Mouse (Mus musculus) ovary, postnatal 36 days (tissue): Measurements from ENCODE around the gene Dnajc28.
"Not testable (repeated sequence)": the region's sequence is repeated elsewhere in the genome, so short reads cannot be mapped to it uniquely, and the experiment has no call there.

Experiments used
- DNase-seq: peaks from one replicate; pipeline ENCODE4 v3.0.0; 2022; ENCODE audit warnings: low spot score, mixed read lengths

The Dnajc28 gene

DNA sequence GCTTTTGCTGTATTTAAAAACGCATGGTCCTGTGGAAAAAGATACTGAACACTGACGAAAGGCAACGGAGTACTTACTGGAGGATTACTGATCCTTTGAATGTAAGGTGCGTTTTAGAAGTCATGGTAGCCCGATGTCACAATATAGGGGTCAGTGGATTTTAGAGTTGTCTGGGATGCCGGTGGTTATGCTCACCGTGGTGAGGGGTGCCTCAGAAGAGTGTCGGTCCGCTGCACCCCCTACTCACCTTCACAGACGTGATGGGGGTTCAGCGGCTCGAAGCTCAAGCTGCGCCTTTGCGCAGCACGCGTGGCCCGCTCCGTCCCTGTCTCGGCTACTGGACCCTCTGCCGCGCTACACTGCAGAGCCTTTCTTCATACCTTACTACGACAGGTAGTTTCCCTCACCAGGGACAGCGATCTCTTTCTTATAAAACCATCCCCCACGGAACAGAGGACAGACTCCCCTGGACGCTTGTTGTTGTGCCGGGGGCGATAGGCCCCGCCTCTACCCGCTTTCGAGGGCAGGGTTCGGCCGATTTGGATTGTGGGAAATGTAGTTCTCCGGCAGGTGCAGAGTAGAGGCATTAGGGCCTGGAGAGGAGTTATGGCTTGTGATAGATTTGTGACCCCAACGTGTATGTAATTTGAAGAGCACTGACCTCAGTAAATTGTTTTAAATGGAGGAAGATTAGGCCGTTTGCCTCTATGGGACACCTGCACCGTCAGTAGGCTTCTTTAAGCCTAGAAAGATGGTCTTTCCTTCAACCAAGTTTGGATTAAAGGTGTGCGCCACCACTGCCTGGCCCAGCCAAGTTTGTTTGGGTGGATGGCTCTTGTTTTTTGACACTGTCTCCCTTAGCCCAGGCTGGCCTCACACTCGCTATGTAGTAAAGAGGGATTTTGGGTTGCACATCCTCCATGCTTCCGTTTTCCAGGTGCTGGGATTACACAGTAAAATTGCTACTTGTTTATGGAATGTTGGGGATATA lies at the start of gene Dnajc28:
TSS of gene Dnajc28 (minus strand) at position 516 of the 991 bp plus-strand sequence.
- peak; percentile 73 for DNase-seq

DNA sequence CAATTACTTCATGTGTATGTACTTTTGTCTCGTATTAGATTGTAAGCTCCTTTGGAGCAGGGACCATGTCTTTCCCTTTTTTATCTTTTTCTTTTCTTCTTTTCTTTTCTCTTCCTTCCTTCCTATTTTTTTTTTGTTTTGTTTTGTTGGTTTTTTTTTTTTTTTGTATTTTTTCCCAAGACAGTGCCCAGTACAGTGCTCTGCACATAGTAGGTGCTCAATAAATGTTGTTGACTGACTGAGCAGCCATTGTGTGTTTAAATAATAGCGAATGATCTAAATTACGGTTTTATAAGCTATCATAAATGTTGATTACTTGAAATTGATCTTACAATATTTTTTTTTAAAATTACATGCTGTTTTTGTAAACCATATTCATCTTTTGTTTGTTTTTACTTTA lies 45.0 kb upstream of the Dnajc28 start:
- DNase-seq: no peak

DNA sequence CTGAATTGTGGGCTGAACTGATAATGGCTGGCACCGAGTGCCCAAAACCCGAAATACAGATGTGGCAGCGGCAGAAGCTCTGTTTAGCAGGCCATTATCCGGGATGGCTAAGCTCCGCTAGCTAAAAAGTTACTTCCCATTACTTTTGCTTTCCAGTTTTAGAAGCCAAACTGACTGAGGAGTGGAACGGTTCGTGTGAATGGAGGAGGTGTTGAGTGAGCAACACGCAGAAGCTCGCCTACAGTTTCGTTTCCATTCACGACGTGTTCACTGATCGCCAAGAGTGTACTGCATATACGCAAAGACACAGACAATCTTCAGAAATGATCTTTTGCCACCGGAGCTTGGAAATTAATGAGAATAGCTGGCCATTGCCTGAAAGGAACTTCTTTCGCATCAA lies 43.5 kb upstream of the Dnajc28 start:
- no peak for DNase-seq

DNA sequence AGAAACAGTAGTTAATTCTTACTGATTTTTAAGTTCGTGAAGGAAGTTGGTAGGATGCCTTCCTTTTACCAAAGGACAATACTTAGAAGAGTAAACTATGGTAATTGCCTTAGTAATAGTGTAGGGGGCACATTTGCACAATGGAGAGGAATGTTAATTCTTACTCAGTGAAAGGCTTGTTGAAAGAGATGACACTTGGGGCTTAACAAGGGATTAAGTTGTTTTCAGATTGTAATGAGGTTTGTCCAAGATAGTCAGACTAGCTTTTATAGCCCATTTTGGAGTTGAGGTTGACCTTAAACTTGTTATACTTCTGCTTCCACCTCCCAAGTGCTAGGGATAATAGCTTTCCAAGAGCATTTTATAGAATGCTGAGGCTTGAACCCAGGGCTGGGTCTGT lies 42.6 kb upstream of the Dnajc28 start:
- no peak for DNase-seq

DNA sequence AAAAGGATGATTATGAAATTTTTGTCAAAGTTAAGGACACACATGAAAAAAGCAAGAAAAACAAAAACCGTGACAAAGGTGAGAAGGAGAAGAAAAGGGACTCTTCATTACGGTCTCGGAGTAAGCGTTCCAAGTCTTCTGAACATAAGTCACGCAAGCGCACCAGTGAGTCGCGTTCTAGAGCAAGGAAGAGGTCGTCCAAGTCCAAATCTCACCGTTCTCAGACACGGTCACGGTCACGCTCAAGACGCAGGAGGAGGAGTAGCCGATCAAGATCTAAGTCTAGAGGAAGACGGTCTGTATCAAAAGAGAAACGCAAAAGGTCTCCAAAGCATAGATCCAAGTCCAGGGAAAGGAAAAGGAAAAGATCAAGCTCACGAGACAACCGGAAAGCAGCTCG lies 41.0 kb upstream of the Dnajc28 start:
- DNase-seq: no peak

DNA sequence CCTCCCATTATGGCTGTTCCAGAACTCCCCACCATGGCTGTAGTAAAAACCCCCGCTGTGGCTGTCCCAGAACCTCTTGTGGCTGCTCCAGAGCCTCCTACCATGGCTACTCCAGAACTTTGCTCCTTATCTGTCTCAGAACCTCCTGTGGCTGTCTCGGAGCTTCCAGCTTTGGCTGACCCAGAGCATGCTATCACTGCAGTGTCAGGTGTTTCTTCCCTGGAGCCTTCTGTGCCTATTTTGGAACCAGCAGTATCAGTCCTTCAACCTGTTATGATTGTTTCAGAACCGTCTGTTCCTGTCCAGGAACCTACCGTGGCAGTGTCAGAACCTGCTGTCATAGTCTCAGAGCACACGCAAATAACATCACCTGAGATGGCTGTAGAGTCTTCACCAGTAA lies 39.6 kb upstream of the Dnajc28 start:
- DNase-seq: no peak

DNA sequence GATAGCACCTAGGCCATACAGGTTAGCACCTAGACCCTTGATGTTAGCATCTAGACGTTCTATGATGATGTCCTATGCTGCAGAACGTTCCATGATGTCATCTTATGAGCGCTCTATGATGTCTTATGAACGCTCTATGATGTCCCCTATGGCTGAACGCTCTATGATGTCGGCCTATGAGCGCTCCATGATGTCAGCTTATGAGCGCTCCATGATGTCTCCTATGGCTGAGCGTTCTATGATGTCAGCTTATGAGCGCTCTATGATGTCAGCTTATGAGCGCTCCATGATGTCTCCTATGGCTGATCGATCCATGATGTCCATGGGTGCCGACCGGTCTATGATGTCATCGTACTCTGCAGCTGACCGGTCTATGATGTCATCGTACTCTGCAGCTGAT lies 38.5 kb upstream of the Dnajc28 start:
- DNase-seq: no peak

DNA sequence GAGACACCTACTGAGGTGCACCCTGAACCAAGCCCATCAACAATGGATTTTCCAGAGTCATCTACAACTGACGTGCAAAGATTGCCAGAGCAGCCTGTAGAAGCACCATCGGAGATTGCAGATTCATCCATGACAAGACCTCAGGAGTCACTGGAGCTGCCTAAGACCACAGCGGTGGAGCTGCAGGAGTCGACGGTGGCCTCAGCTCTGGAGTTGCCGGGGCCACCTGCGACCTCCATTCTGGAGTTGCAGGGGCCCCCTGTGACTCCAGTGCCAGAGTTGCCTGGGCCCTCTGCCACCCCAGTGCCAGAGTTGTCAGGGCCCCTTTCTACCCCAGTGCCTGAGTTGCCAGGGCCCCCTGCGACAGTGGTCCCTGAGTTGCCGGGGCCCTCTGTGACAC lies 36.5 kb upstream of the Dnajc28 start:
- DNase-seq: no peak

DNA sequence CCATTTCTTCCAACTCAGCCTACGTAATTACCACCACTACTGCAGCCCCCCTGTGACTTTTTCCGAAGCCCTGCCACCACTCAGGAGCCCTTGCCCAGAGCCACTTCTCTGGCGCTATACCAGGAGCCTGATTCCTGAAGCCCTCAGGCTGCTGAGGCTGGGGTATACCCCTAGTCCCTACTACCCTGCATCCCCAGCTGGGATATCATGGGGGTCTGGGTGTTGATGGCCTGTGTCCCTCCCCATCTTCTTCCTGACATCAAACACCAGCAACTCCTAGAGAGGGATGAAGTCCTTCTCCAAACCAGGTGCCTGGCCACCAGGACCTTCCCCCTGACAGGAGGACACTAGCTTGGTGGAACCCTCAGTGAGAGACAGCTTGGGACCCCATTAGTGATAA lies 33.4 kb upstream of the Dnajc28 start:
- no peak for DNase-seq

DNA sequence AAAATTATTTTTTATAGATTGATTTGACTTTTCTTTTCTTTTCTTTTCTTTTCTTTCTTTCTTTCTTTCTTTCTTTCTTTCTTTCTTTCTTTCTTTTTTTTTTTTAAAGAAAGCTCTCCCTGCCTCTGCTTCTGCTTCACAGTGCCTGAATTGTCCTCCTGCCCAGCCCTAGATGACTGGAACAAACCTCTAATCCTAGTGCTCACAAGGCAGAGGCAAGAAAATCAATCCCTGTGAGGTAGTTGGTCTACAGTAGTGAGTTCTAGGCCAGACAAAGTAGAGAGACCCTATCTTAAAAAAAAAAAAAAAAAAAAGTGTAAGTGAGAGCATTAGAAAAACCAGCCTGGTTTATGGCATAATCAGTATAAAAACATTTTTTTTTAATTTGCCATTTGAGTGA lies 31.0 kb upstream of the Dnajc28 start:
- no peak for DNase-seq

DNA sequence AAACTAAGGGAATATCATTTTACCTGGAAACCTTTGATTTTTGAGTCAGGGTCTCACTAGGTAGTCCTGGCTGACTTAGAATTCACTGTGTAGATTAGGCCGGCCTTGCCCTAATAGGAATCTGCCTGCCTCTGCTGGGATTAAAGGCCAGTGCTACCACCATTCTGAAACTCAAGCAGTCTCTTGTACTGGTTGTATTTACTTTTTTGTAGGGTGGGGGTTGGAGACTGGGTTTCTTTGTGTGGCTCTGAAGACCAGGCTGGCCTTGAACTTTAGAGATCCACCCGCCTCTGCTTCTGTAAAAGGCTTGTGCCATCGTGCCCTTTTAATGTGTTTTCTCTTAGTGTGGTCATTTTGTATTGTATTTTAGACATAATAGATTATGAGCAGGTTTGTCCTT lies 30.4 kb upstream of the Dnajc28 start:
- DNase-seq: no peak

DNA sequence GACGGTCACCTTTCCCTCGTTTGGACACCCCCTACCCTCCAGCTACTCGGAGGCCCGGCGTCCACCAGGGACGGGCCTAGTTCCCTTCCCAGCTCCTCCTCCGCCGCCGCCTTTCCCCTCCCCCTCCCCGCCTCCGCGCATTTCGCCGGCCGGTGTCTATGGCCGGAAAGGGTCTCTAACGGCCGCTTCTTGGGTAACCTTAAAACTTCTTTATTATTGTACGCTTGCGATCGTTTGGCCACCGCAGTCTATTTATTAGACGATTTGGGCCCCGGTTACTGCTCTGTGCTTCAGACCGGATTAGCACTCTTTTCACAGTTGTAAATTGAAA lies 29.4 kb upstream of the Dnajc28 start:
- peak; percentile 83 for DNase-seq

DNA sequence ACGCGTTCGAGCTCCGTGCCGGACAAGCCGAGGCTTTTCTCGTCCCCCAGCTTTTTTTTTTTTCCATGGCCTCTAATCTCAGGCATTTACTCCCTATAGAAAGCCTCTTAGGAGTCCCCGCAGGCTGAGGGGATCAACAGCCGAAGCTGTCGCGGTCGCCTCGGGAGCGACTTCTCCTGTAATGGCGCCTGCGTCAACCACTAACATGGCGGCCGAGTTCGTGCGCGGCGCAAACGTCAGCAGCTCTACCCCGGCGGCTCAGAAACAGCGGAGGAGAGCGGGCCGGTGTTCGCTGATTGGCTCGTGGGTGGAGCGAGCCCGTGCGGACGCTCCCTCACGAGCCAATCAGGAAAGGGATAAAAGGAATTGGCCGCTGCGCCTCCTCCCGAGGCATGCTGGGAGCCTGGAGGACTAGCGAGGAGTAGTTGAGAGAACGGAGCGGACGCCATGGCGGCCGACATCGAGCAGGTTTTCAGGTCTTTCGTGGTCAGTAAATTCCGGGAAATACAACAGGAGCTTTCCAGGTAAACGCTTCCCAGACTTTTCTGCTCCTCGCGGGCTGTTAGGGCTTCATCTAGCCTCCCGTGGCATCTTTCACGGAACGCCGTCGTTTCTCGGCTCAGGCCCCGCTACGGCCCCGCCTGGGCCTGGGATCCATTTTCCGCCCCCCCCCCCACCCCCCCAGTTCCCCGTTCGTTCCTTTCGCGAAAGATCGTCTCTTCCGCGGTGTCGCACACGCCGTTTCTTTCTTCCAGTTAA lies 28.8 kb upstream of the Dnajc28 start, which contains the start of gene Son:
TSS of gene Son (plus strand) at position 46 of the 759 bp plus-strand sequence.
- peak; percentile 94 for DNase-seq

DNA sequence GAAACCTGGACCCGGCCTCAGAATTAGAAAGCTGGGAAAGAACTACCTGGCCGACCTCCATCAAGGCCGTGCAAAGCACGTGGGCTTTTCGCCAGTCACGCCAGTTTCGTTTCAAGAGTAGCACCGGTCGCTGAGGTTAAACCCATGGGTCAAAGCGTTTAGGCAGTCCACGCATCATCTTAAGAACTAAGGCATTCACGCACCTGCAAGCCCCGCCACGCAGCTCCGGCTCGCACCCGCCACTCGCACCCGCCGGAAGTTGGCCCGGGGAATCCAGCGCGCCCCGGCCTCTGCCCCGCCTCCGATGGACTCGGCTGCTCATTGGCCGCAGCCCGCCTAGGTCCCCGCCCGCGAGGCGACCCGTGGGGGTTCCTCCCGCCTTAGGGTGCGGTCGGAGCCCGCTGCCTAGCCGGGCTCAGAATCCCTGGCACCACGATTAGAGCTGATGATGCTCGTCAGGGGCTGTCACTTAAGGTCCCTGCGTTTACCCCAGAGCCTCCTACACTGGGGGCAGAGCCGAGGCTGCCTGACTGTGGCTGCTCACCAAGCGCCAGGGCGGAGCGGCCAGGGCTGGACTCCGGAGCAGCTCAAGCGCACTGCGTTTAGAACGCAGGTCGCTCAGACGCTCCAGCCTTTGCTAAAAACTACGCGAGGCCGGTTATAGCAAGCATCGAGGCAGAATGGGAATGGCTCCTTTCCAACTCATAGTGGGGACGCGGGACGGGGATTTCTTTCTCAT lies 28.0 kb upstream of the Dnajc28 start, which contains the start of gene Gart:
TSS of gene Gart (minus strand) at position 272 of the 739 bp plus-strand sequence.
- peak; percentile 95 for DNase-seq

DNA sequence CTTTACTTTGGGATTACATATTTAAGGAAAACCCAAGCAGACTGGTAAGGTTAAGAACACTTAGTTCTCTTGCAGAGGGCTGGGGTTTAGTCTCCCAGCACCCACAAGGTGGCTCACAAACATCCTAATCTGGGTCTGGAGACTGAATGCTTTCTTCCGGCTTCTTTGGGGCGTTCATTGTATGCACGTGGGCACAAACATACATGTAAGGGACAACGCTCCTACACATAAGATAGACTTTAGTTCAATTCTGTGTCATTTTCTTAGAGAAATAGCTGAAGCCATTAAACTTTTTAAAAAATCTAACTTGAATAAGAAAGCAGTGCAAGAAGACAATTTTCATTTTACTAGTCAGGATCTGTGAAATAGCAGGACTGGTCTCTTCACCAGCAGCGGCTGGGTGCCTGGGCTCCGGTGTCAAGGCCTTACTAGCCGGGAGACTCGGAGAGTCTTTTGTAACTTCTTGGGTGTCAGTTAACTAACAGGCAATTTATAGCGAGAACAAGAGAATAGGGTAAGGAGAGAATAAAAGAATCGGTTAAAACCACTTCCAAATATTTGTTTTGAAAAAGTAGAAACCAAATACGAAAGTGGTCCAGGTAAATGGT lies 27.3 kb upstream of the Dnajc28 start:
- DNase-seq: no peak

DNA sequence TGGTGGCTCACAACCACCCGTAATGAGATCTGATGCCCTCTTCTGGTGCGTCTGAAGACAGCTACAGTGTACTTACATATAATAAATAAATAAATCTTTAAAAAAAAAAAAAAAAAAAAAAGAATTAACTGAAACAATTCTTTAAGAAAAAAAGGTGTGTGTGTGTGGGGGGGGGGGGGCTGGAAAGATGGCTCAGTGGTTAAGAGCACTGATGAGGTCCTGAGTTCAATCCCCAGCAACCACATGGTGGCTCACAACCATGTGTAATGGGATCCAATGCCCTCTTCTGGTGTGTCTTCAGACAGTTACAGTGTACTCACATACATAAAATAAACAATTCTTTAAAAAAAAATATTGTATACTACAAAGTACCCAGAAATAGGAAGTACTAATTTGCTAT lies 26.6 kb upstream of the Dnajc28 start:
- not testable (repeated sequence) for DNase-seq

DNA sequence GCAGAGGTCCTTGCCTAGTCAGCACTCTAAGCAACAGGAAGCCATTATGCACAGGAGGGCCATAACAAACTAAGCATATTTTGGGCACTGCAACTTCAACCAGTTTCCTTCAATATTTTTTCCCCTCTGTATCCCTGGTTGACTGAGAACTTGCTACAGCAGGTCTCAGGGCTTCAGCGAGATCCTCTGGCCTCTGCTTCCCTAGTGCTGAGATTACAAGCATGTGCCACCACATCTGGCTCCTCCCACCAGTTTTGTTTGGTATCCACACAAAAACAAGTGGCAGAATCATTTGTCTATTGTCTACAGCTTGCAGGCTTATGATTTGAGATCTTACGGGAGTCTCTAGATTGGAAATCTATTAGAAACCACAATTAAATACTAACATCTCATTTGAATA lies 26.1 kb upstream of the Dnajc28 start:
- DNase-seq: no peak

DNA sequence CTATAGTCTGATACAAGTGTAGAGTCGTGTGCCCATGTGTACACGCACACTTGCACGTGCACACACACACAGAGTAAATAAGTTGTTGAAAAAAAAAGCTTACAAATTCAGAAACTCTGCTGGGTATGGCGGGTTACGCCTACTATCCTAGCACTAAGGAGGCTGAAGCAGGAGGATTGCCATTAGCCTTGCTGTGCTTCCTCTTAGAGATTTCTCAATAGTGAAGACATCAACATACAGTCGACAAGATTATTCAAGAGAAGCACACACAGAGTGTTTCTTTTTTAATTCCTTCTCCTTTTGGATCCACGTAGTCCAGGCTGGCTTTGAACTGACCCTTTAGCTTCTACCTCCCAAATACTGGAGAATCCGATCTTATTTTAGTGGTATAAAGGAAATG lies 21.3 kb upstream of the Dnajc28 start:
- DNase-seq: no peak

DNA sequence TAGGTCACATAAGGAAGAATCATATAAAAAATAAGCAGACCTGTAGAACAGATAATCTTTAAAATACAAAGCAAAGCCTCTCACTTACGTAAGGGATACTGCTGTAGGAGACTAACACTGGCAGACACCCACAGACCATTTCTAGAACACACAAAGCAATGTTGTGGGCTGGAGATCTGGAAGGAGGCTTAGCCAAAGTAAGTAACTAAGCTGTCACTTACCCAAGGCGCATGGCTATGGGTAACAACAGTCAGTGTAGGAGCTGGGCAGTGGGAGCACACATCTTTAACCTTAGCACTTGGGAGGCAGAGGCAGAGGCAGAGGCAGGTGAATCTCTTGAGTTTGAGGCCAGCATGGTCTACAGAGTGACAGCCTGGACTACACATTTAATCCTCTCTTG lies 20.8 kb upstream of the Dnajc28 start:
- no peak for DNase-seq

DNA sequence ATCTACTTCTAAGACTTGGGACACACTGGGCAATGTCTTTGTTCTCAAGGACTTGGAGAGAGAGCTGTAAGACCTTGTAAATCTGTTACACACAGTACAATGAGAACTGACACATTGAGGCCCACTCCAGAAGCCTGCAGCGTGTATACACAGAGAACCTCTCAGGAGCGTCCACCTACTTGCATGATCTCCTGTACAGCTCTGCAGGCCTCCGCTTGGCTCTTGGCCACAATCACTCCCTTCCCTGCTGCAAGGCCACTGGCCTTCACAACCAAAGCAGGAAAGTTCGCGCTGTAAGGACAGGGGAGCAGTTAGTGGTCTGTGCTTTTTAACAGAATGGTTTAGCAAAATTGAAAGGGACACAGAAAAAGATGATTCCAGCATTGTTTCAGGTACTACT lies 20.3 kb upstream of the Dnajc28 start:
- peak; percentile 52 for DNase-seq

DNA sequence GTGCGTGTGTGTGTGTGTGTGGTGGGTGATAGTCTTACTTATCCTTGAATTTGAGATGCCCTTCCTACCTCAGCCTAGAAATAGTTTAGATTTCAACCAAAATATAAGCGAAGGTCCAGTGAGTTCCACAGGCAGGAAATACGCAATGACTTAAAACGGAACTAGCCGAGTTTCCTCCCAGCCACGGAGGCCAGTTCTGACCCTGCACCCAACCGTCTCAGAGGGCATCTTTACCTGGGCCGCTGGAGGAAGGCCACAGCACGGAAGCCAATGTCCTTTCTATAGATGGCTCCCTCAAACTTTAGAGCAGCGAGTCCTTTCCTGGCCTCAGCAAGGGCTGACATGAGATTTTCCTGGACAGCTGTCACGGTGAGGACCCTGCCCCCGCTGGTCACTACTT lies 14.8 kb upstream of the Dnajc28 start:
- no peak for DNase-seq

DNA sequence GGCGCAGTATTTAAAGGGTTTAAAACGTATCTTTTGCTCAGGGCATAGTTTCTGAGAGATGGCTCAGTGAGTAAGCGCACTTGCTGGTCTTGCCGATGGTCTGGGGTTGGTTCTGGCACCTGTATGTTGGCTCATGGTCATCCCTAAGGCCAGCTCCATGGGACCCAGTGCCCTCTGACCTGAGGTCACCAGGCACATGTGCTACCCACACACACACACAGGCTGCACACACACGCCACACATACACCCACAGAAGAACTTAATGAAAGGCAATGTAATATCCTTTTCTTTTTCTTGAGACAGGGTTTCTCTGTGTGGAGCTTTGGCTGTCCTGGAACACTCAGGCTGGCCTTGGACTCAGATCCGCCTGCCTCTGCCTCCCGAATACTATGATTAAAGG lies 14.1 kb upstream of the Dnajc28 start:
- DNase-seq: no peak
